Mouse (Mus musculus) olfactory bulb, adult 2 months (tissue): ENCODE data around the gene Cfap73. TPM values are rescaled to one million over a fixed set of nuclear protein-coding genes. Genes with fewer than 3 reads are reported as not detected.

Experiments used
- H3K27ac ChIP-seq: fragments of 200-500 bp; 2 replicates; pipeline ENCODE4 v1.5.1; 2012; ENCODE audit warnings: low read depth, low read length; ENCODE audit not compliant: insufficient read depth
- H3K4me1 ChIP-seq: fragments of 200-500 bp; 2 replicates; pipeline ENCODE4 v1.6.1; 2012; ENCODE audit warnings: low read length; ENCODE audit not compliant: control insufficient read depth, insufficient read depth
- H3K4me3 ChIP-seq: fragments of 200-500 bp; 2 replicates; pipeline ENCODE4 v1.5.1; 2012; ENCODE audit warnings: mild to moderate bottlenecking, low read depth, low read length, moderate library complexity; ENCODE audit not compliant: insufficient read depth
- CTCF ChIP-seq: fragments of 200-500 bp; IDR thresholded peaks from 2 replicates; pipeline ENCODE4 v1.5.1; 2012; ENCODE audit warnings: low read depth, mild to moderate bottlenecking, low read length, moderate library complexity; ENCODE audit not compliant: insufficient read depth
- POLR2A ChIP-seq: fragments of 200-500 bp; IDR thresholded peaks from 2 replicates; pipeline ENCODE4 v1.6.1; 2012; ENCODE audit warnings: mild to moderate bottlenecking, low read depth, low read length, moderate library complexity; ENCODE audit not compliant: insufficient read depth
- WGBS: fragments of 180-500 bp; shearing (Covaris S2); methylation state at CpG from one replicate; pipeline ENCODE4 v1.1.7; 2018; 5-methylcytosine and 5-hydroxymethylcytosine counted together
- polyA plus RNA-seq: library from polyadenylated mRNA; stranded (reverse); fragments of >200 nt; gene quantifications from 2 replicates; pipeline ENCODE4 v1.2.4, GENCODE M21; 2012; ENCODE audit warnings: low replicate concordance; ENCODE audit not compliant: missing spikeins, insufficient read depth, insufficient read length

The Cfap73 gene
- polyA plus RNA-seq, 1 experiment, result not detected

DNA sequence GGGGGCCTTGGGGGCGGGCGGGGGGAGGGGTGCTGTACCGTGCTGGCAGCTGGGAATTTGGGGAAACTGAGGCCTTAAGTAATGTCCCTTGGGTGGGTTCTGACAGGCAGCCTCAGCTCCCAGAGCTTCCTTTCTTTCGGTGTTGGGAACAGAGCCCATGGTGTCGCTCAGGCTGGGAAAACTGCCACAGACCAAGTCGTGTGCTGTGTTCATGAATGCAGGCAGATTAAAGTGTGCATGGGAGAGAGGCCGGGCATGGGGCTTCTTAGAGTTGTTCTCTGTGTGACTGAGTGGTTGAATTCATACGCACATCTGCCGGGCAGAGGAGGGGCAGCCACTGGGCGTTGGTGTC, 12.2 kb downstream of the Cfap73 start:
- Histone ChIP-seq H3K4me1 (peaks cover 16% of the 10 kb centered on the region), H3K4me3 (no peak overlapping the region), H3K27ac (no peak overlapping the region)
- 50% methylated on average over 10 of the region's 10 CpGs for WGBS
- TF ChIP-seq POLR2A (no peak), CTCF (no peak)

DNA sequence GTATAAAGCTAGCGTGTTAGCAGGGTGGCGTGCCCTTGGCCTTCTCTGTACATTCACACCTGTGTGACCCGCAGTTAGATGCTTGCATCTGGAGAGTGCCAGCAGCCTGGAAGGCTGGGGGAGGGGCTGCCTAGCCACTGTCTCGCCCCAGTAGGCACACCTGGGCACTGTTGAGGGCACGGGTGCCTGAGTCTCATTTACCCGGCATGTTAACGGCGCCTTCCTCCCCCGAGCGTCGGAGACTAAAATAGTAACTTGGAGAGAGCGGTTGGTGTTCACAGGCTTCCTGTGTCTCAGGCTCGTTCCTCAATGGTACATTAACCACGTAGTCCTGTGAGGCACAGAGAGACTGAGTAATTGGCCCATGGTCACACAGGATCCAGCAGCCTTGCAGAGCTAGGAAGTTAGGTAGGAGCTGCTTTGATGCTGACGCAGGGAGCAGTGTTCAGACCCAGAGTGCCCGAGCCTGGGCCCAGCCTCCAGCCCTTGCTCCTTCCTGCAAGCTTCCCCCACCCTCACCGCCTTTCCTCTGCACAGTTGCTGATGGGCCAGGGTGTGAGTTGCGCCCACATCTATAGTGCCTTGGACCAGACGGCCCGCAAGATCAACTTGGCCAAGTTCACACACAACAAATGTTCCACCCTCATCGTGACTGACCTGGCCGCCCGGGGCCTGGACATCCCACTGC, 12.8 kb downstream of the Cfap73 start:
- Histone ChIP-seq H3K4me1 (peaks cover 16% of the 10 kb centered on the region), H3K27ac (no peak overlapping the region), H3K4me3 (no peak overlapping the region)
- TF ChIP-seq POLR2A (no peak), CTCF (no peak)
- 50% methylated on average over 23 of the region's 23 CpGs for WGBS

DNA sequence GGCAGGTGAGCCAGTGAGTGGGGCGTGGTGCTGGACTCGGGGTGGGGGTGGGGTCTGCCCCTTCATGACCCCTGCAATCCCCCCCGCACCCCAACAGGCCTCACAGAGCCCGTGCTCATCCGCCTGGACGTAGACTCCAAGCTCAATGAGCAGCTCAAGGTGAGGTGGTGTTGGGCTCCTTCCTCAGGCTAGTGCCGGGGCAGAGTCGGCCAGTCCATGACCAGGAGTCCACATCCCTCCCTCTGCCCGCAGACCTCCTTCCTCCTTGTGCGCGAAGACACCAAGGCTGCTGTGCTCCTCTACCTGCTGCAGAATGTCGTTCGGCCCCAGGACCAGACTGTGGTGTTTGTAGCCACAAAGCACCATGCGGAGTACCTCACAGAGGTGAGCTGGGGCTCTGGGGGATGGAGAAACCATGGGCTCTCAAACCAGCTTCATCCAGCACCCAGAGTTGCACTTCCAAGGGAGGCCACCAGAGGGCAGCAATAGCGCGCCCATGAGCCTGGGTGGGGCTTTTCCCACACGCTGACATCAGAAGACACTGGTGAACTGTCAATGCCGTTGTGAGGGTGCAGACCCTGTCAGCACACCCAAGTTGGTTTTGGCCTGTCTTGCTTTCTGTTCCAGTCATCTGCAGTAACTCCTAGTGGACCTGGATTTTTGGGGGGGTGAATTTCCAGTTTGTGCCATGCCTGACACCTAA, 13.5 kb downstream of the Cfap73 start:
- 70% methylated on average over 18 of the region's 18 CpGs for WGBS
- Histone ChIP-seq H3K4me3 (no peak overlapping the region), H3K4me1 (peaks cover 16% of the 10 kb centered on the region), H3K27ac (no peak overlapping the region)
- TF ChIP-seq CTCF (peak; percentile 94), POLR2A (no peak)

DNA sequence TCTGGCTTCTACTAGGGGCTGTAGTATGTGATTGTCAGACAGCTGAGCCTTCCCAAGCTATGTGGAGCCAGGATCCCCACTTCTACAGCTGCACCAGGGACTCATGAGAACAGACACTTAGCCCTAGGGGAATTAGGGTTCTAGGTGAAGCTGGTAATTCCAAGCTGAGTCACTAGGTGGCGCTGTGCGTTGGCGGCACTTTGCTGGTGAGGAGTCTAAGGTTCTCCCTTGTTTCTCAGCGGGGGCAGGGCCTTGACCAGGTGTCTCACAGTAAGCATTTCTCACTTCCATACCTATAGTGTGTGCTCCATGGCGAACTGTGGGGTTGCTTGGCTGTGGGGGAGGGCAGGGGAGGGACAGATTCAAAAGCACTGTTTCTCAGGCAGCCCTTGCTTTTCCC, 14.8 kb downstream of the Cfap73 start:
- 18% methylated on average over 5 of the region's 5 CpGs for WGBS
- no peak for TF ChIP-seq POLR2A
- TF ChIP-seq CTCF, result peak; percentile 55; the same call in 1 of the 2 replicates
- H3K4me1 ChIP-seq, result peaks cover 16% of the 10 kb centered on the region
- H3K4me3 ChIP-seq, result no peak overlapping the region
- no peak overlapping the region for H3K27ac ChIP-seq

DNA sequence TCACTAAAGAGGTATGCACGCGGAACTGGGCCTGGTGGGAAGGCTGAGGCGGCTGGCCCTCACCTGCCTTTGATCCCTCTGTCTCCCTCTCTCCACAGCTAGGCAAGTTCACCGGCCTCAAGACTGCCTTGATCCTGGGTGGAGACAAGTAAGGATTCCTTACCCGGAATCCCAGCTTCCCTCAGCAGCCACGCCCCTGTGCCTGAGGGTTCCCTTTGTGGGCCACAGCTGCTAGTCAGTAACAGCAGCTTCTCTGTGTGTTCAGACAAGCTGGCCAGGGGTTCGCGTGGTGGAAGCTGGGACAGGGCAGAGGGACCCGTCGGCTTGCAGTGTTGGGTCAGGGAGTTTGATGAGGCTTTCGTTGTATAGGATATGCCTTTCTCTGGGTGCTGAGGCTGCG, 15.3 kb downstream of the Cfap73 start:
- peaks cover 18% of the 10 kb centered on the region for H3K4me1 ChIP-seq
- WGBS, result 84% methylated on average over 12 of the region's 12 CpGs
- no peak overlapping the region for H3K27ac ChIP-seq
- TF ChIP-seq CTCF (no peak), POLR2A (no peak)
- no peak overlapping the region for H3K4me3 ChIP-seq

DNA sequence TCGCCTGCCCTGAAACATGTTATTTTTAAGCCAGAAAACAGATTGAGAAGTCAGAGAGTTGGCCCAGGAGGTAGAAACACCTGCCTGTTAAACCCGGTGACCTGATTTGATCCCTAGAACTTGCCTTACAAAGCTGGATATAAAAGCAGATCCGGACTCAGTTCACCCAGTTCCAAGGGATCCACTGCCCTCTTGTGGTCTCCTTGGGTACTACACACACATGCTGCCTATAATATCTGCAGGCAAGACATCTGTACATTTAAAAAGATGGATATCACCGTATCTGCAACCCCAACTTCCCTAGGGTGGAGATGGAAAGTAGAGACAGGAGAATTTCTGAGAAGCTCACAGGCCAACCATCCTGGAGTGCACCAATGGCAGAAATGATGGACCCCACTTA, 18.1 kb downstream of the Cfap73 start:
- WGBS, result 96% methylated on average over 4 of the region's 4 CpGs
- H3K4me3 ChIP-seq, result no peak overlapping the region
- TF ChIP-seq CTCF (no peak), POLR2A (no peak)
- H3K27ac ChIP-seq, result no peak overlapping the region
- H3K4me1 ChIP-seq, result peaks cover 14% of the 10 kb centered on the region

DNA sequence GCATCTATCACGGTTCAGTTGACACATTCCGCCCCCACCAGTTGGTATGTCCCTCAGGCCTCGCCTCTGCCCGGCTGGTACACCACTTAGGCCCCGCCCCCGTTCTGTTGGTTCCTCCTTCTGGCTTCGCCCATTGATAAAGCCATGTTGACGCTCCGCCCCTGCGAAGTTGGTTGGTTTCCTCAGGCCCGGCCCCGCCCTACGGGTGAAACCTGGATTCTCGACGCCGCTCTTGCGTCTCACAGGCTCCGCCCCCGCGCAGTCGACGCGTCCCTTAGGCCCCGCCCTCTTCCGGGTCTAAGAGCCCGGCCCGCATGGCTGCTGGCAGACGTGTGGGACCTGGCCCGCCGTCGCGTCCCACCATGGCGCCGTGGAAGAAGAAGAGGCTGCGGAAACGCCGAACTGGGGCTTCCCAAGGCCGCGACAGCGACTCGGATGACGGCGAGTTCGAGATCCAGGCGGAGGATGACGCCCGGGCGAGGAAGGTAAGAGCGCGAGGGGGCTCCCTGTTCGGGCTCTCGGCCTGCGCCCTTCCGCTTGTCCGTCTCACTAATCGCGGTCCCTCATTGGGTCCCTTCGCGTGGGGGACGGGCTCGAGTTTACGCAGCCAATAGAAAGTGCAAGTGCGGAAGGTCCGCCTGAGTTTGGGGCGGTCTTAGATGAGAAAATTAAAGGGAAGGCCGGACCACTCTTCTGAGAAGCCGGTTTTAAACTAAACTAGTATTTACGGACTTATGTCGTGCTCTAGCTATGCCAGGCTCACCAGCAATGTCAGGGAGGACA, 21.0 kb downstream of the Cfap73 start:
- under 1% methylated on average over 68 of the region's 69 CpGs for WGBS
- Histone ChIP-seq H3K4me3 (peak overlapping the region; percentile 72), H3K4me1 (peaks cover 19% of the 10 kb centered on the region), H3K27ac (peak overlapping the region; percentile 99)
- TF ChIP-seq CTCF (no peak), POLR2A (peak; percentile 83)

DNA sequence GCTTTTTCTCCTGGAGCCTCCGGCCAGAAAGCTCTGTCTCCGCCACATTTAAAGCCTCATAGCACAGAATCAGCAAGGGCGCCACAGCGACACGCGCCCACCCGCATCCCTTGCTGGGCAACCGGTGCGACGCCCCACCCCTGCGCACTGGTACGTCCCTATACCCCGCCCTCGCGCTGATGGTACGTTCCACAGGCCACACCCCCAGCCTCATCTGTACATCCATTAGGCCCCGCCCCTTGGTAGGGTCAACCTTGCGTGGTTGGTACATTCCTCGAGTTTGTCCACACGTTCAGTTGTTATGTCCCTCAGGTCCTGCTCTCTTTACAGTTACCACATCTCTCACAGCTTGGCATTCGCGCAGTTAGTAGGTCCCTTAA, 21.6 kb downstream of the Cfap73 start, which contains the start of the genes Rita1 and Ddx54:
TSS of gene Rita1 (minus strand) at position 148 of the 380 bp plus-strand sequence.
TSS of gene Ddx54 (plus strand) at position 298 of the 380 bp plus-strand sequence.
- TF ChIP-seq POLR2A, result peak; percentile 73
- TF ChIP-seq CTCF, result no peak
- Histone ChIP-seq H3K4me3 (peak within 1 kb of the TSS; percentile 72), H3K27ac (peak within 1 kb of the TSS; percentile 99), H3K4me1 (peaks cover 19% of the 10 kb centered on the region)
- under 1% methylated on average over 22 of the region's 22 CpGs for WGBS

DNA sequence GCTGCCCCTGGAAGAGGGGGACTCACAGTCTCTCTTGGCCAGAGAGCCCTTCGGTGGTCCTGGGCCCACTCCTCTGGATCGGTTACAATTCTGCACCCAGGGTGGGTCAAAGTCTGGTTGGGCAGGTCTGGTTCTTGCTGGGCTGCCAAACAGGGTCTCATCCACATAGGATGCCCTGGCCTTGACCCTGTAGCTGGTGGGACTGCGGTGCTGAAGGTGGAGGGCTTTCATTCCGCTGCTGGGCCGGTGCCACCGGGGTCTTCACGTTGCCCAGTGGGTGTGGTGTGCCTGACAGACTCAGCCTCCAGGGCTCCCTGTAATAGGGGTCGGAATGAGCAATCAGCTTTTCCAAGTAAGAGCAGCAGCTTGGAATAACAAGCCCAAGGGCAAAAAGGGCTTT, 22.6 kb downstream of the Cfap73 start:
- TF ChIP-seq POLR2A (no peak), CTCF (no peak)
- 32% methylated on average over 8 of the region's 8 CpGs for WGBS
- no peak overlapping the region for H3K27ac ChIP-seq

DNA sequence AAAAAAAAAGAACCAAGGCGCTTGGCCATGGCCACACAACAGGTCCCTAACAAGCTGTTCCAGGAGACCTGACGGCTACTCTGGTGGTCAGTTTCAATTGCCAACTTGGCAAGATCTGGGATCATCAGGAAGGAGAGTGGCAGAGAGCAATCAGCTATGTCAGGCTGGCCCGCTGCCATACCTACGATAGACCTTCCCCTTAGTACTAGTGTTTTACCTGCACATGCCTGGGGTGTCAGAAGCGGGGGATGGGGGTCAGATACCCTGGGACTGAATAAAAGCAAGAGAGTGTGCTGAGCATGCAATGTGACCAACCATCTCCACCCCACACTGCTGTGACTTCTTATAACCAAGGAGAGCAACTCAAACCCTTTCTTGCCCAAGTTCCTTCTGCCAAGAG, 23.1 kb downstream of the Cfap73 start:
- peaks cover 19% of the 10 kb centered on the region for H3K4me1 ChIP-seq
- no peak for TF ChIP-seq CTCF
- no peak for TF ChIP-seq POLR2A
- 80% methylated on average over 5 of the region's 5 CpGs for WGBS
- H3K4me3 ChIP-seq, result peak overlapping the region; percentile 61; the same call in 1 of the 2 replicates
- H3K27ac ChIP-seq, result no peak overlapping the region

More for the DNA sequence above, 22.6 kb downstream of the Cfap73 start:
- Histone ChIP-seq H3K4me3 (peak overlapping the region; percentile 61), H3K4me1 (peaks cover 19% of the 10 kb centered on the region)
